Mouse (Mus musculus): ENCODE measurements around the gene Nfib.

Gene Nfib

GRCm38 (mm10) chr4:82494424-82494823 is 211.1 kb downstream of the Nfib start:
- no peak for DNase-seq

- no peak for DNase-seq
These were observed 211.7 kb downstream of the Nfib start for GRCm38 (mm10) chr4:82493865-82494264.

GRCm38 (mm10) chr4:82493363-82493762 is 212.2 kb downstream of the Nfib start:
- DNase-seq: no peak

DNA sequence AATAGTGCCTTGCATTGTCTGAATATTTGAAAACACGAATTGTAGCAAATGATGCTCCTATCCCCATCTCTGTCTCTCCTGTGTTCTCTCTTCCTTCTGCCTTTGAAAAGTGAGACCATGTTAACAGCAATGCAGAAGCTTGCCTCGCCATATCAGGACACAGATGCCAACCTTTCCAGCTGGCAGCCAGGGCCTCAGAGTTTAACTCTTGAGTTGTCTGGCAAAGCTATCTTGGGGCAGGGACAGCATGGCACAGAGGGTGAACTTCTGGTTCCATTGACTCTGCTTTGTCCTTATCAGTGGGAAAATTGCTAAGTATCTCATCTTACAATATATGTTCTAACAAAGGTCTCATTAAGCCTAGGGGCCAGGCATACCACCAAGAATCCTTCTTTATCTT is 212.8 kb downstream of the Nfib start:
- DNase-seq: no peak

GRCm38 (mm10) chr4:82489939-82490338 is 215.6 kb downstream of the Nfib start:
- DNase-seq: no peak

GRCm38 (mm10) chr4:82485910-82486309 is 219.6 kb downstream of the Nfib start:
- DNase-seq: no peak

- no peak for DNase-seq
These were observed 221.7 kb downstream of the Nfib start for GRCm38 (mm10) chr4:82483871-82484270.

DNA sequence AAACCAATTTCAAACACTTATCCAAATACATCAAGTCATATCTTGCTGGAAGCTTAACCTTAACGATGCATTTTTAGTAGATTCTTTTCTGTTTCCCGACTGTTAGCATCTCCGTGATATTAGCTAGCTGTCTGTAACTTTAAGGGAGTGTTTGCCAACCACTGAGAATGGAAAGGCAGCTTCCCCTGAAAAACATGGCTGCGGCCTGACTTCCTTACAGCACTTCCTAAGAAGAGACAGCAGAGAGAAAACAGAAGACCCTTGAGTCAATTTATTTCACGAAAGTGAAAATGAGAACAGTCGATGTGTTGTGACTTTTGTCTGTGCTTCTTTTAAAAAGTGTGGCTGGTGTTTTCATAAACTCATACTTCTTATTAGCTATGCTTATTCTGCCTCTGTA is 222.3 kb downstream of the Nfib start:
- DNase-seq: no peak

- no peak for DNase-seq
These were observed 224.9 kb downstream of the Nfib start for GRCm38 (mm10) chr4:82480635-82481034.

- no peak for DNase-seq
These were observed 226.2 kb downstream of the Nfib start for GRCm38 (mm10) chr4:82479394-82479793.

DNA sequence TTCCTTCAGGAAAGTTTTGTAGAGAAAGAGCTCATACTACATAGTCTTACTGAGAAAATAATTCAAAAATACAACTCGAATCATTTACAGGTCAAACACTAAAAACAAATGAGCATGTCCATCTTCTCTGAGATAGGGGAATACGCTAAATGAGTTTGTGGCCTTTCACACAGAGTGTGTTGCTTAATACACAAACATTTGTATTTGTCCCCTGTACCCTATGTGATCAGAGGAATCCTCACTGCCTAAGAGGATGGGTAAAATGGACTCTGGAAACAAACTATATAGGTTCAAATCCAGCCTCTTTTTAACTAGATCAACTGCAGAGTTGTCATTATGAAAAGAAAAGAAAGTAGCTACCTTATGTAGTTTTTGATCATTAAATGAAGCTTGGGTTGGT is 227.8 kb downstream of the Nfib start:
- no peak for DNase-seq

DNA sequence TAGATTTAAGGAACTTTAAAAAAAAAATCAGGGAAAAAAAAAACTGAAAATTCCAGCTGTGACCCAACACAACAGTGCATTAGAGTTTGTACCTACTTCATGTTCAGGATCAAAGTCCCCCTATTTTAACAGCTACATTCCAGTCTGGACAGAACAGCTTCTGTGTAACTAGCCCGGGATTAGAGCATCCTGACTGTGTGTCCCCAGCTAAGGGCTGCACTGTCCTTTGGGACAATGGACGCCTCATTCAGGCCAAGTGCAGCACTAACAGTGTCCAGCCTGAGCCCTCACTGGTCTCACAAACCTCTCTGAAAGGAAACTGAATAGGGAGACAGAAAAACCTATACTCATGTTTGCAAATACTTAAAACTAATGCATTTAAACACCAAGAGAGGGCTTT is 229.1 kb downstream of the Nfib start:
- DNase-seq: no peak

DNA sequence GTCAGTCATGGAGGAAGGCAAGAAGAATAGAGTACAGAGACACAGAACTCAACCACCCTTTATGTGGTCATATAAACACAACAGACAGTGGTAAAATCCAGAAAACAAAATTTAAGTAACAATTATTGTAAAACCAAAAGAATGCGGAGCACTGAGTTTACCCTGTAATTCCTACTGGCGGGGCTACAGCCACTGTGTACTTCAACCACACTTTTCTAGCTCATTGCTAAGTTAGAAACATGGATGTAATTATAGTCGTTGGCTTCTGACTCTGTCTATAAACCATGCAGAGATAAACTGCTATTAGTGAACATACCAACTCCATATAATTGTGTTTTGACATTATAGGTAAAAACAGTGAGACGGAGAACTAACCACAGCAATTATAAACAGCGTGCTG is 231.2 kb downstream of the Nfib start:
- DNase-seq: no peak

DNA sequence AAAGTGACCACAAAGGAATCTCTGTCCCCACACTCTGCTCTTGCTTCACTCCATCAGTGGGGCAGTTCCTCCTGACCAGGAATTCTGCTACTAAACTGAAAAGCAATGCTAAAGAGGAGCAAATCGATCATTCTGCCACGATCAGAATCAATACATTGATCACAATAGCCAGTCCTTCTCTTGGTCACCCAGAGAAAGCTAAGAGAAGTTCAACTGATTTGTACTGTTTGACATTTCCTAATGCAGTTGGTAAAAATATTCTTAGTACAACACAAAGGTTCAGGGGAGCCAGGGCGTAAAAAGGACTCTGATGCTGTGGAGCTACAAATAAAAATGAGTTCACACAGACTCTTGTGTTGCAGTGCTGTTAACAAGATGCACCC is 234.6 kb downstream of the Nfib start:
- DNase-seq: no peak

GRCm38 (mm10) chr4:82470212-82470937 is 235.2 kb downstream of the Nfib start:
- DNase-seq: no peak

DNA sequence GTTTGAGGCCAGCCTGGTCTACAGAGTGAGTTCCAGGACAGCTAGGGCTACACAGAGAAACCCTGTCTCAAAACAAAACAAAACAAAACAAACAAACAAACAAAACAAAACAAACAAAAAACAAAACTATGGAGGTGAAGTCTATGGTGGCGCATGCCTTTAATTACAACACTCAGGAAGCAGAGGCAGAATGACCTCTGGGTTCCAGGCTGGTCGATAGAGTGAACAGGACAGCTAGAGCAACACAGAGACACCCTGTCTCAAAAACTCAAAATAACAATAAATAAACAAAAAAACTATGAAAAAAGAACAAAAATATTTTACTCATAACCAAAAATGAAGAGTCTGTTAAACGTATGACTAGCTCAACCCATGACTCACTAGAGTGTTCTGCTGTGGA is 236.6 kb downstream of the Nfib start:
- no peak for DNase-seq

DNA sequence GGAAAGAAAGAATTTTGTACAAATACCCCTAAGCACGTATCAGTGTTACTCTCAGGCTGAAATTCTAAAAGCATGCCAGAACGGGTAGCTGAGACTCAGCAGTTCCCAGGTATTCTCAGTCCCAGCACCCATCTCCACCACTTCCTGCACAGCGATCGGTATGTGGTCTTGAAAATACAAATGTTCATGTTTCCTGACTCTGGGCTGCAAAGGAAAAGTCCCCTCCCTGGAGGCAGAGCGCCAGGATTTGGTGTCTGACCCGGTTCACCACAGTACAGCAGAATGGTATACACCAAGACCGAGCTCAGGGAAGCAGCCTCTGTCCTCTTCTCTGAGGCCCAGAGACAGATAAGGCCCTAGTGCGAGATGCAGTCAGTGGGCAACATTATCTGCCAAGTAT is 238.8 kb downstream of the Nfib start:
- no peak for DNase-seq

DNA sequence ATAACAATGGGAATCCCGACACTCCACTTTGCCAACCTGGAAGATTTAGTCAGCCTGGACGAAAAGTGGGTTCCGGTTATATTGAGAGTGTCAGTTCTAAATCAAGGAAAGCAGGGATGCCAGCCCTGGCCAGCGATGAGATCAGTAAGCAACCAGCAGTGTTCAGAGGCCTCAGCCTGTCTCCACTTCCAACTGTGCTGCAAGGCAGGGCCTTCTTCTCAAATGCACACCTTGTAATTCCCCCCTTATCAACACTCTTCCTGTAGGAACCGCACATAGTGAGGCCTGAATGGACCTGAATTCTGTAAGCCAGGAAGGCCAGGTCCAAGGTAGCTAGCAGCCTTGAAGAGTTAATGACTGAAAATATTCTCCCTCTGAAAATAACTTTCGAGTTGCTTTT is 239.4 kb downstream of the Nfib start:
- no peak for DNase-seq

GRCm38 (mm10) chr4:82464051-82464632 is 241.4 kb downstream of the Nfib start:
- DNase-seq: no peak

DNA sequence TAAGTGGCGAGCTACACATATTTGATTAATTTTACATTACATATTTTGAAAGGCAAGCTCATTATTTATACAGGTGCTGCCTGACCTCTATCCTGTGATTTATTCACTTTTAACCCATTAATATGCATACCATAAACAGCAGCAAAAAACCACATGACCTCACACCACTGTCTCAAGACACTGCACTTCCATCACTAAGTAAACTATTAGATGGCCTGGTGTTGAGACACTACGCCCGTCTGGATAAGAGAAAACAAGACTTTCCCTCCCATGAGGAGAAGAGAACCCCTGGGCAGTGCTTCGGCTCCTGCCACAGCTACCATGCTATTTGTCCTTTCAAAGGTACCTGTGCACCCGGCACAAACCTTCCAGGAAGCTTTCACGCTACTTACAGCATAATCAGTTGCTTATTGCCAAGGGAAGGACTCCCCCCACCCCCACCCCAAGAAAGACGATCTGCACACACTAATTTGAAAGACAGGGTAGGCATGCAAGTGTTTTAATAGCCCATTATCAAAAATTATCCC is 242.3 kb downstream of the Nfib start:
- DNase-seq: no peak

DNA sequence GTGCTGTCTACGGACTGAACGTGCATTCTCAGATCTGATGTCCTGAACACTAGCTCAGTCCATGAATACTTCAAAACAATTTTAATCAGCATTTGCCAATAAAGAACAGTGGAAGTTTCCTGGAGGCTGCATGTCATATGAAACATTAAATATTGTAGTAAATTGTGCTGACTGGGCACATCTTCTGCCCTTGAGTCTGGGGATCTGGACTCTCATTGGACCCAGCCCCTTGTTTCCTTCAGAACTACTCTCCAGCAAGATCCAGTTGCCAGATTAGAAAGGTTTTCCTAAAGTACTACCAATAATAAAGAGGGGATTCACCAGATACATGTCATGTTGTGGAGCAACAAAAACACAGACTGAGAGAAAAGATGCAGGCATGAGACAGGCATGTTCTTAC is 243.9 kb downstream of the Nfib start:
- DNase-seq: no peak

DNA sequence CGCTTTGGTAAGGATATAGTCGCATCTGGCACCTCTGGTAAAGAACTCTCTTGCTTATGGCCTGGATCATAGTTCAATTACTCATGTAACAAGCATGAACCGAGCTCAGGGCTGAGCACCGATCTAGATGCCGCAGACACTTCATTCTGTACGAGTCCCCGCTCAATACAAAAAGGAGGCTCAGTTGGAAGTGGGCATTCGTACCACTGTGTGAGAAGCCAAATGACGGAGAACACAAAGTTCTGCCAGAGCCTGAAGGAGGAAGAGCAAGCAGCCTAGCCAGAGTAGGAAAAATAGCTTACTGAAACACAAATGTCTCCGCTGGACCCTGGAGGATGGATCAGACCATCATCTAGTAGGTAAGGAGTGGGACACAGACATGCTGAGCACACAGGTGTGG is 246.7 kb downstream of the Nfib start:
- no peak for DNase-seq

- no peak for DNase-seq
These were observed 248.6 kb downstream of the Nfib start for GRCm38 (mm10) chr4:82456908-82457307.

DNA sequence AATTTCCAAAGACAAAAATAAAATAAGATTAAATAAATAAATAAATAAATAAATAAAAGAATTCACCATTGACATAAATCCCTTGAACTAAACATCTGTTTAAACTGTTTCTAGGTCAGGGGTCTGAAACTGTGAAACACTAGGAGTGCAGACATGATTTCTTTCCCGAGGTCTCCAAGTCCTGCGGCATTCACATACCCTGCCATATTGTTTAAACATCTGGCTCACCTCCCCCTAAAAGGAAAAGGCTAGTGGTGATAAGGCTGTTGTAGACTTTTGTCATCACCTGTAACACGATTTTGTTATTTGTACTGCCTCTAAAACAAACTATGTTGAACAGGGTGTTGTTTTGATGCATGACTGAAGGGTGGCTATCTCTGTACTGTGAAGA is 249.2 kb downstream of the Nfib start:
- no peak for DNase-seq
